Mouse (Mus musculus): ENCODE measurements around the gene Fhl3. TPM values are rescaled to one million over a fixed set of nuclear protein-coding genes. Genes with fewer than 3 reads are reported as not detected.

Fhl3 gene
- total RNA-seq, 2 experiments from 2014 or later: 1.4 to 2.2 TPM

DNA sequence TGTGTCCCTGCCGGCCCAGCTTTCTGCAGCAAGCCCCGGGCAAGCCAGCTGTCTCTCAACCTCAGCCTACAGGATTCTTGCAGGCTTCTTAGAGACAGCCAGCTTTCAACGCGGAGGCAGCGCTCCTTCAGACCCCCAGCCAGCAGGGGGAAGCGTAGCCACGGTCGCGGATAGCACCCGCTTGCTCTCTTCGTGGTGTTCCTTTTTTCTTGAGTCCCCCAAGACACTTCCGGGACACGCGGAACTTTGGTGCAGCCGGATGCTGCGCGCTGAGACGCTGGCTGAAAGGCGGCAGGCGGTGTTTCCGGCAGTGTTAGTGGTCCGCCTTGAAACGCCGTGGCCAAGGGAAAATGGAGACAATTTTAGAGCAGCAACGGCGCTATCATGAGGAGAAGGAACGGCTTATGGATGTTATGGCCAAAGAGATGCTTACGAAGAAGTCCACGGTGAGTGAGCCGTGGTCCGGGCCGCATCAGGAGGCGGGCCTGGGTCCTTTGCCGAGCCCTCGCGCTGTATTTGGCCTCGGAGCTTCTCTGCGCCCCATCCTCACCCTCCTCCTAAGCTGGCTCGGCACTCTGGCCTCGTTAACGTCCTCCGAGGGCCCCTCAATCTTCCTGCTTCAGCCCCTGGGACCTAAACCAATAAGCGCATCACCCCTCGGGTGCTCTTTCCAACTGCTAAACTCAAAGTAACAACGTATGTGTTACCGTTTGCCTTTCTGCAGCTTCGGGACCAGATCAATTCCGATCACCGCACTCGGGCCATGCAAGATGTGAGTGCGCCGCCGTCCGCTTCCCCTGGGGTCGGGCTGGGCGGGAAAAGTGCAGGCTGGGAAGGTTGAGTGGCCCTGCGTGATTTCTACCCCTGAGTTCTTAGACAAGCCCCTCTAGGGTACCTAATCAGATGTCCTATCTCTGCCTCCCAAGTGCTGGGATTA is 14.3 kb downstream of the Fhl3 start, which contains the start of gene Sf3a3:
Sf3a3 (plus strand) TSS at position 232 of the 937 bp plus-strand sequence.
- Histone ChIP-seq H3K27ac (peak within 1 kb of the TSS; percentile 76), H3K4me3 (peak within 1 kb of the TSS; percentile 93)
- TF ChIP-seq CTCF (IDR thresholded peaks at IDR 0.05): peak; percentile 77
- peak; percentile 95 to 96 for DNase-seq (ENCODE audit: extremely low spot score in 1 of 2, low spot score in 2 of 2)
- intact Hi-C loops (cut with DNase I): loop anchor here (1.0 kb wide), 1 partner anchor 87 kb away; the partner anchor contains the start of gene Mtf1

GRCm38 (mm10) chr4:124719101-124719500 is 18.6 kb downstream of the Fhl3 start:
- H3K4me3 ChIP-seq: no peak overlapping the region
- TF ChIP-seq CTCF (IDR thresholded peaks at IDR 0.05): no peak
- intact Hi-C loops (cut with DNase I): no loop called here
- no peak for DNase-seq (ENCODE audit: extremely low spot score in 1 of 2, low spot score in 2 of 2)
- H3K27ac ChIP-seq: no peak overlapping the region

DNA sequence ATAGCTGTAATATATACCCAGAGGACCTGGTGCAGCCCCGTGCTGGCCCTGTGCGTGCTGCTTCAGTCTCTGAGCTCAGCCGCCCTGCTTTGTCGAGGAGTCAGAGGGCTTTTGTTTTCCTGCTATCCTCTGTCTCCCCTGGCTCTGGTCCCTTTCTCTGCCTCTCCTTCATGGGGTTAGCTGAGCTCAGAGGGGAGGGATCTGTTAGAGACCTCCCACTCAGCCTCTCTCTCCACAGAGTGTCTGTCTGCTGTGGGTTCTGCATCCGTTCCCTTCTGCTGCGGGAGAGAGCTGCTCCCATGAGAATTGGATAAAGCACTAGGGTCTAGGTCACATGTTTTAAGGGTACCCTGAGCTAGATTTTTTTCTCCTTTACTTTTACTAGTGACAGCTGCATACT is 25.6 kb downstream of the Fhl3 start:
- DNase-seq (ENCODE audit: extremely low spot score in 1 of 2, low spot score in 2 of 2): no peak
- TF ChIP-seq CTCF (IDR thresholded peaks at IDR 0.05): no peak
- intact Hi-C loops (cut with DNase I): loop anchor here (5.0 kb wide), 1 partner anchor 71 kb away; no protein-coding TSS in a partner anchor
- no peak overlapping the region for H3K27ac ChIP-seq
- no peak overlapping the region for H3K4me3 ChIP-seq

DNA sequence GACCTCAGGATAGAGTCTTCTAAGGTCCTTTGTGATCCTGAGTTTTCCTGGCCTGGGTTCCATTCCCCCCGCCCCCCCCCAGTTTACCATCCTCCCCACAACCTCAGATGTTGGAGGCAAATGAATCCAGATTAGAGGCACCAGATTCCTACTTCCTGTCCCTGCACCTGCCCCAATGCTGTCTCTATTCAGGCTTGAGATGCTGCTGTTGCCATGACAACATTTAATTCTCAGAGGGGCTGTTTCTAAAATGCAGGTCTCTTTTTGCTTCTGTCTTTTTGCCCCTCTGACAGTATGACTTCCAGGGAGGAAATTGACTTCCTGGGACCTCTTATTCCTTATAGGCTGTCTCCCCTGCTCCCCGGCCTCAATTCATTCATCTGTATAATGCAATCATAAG is 36.5 kb downstream of the Fhl3 start:
- intact Hi-C loops (cut with DNase I): no loop called here
- no peak overlapping the region for H3K4me3 ChIP-seq
- no peak for TF ChIP-seq CTCF (IDR thresholded peaks at IDR 0.05)
- H3K27ac ChIP-seq: no peak overlapping the region
- no peak for DNase-seq (ENCODE audit: extremely low spot score in 1 of 2, low spot score in 2 of 2)

DNA sequence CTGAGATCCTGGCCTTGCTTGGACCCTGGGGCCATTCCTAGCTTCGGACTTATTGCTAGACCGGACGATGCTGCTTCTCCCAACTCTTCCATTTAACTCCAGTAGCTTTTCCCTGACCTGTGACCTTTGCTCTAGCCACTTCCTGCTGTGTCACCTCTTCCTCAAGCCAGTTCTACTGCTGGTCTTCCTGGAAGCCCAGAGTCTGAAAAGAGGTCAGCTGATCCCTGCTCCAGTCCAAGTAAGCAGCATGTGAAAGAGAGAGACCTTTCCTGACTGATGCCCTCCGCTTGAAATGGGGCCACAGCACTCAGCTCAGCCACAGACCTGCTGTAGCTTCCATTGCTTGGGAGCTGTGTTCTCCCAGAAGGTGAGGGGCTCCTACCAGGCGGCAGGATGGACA is 37.0 kb downstream of the Fhl3 start:
- no peak overlapping the region for H3K4me3 ChIP-seq
- intact Hi-C loops (cut with DNase I): no loop called here
- H3K27ac ChIP-seq: no peak overlapping the region
- no peak for TF ChIP-seq CTCF (IDR thresholded peaks at IDR 0.05)
- DNase-seq (ENCODE audit: extremely low spot score in 1 of 2, low spot score in 2 of 2): no peak

DNA sequence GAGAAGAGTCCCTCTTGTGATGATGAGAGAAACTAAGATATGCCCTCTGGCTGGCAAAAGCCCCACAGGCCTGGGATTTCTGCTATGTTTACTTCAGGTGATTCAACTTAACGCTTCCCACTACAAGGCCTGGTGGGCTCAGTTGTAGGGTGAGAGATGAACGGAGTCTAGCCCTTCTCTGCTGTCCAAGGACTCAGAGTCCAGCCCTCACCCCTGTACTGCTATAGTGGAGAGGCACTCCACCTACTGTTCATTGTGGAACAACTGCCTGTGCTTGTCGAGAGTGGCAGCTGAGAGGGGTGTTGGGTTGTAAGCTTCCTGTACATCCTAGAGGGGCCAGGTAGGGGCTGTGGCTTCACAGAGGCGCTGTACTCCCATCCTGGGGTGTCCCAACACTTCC is 37.5 kb downstream of the Fhl3 start:
- H3K27ac ChIP-seq: no peak overlapping the region
- TF ChIP-seq CTCF (IDR thresholded peaks at IDR 0.05): peak; percentile 11; the same call in 1 of the 2 replicates
- no peak overlapping the region for H3K4me3 ChIP-seq
- DNase-seq (ENCODE audit: extremely low spot score in 1 of 2, low spot score in 2 of 2): no peak
- intact Hi-C loops (cut with DNase I): no loop called here

GRCm38 (mm10) chr4:124738783-124739182 is 38.3 kb downstream of the Fhl3 start:
- no peak for TF ChIP-seq CTCF (IDR thresholded peaks at IDR 0.05)
- intact Hi-C loops (cut with DNase I): no loop called here
- no peak overlapping the region for H3K4me3 ChIP-seq
- no peak for DNase-seq (ENCODE audit: extremely low spot score in 1 of 2, low spot score in 2 of 2)
- no peak overlapping the region for H3K27ac ChIP-seq

DNA sequence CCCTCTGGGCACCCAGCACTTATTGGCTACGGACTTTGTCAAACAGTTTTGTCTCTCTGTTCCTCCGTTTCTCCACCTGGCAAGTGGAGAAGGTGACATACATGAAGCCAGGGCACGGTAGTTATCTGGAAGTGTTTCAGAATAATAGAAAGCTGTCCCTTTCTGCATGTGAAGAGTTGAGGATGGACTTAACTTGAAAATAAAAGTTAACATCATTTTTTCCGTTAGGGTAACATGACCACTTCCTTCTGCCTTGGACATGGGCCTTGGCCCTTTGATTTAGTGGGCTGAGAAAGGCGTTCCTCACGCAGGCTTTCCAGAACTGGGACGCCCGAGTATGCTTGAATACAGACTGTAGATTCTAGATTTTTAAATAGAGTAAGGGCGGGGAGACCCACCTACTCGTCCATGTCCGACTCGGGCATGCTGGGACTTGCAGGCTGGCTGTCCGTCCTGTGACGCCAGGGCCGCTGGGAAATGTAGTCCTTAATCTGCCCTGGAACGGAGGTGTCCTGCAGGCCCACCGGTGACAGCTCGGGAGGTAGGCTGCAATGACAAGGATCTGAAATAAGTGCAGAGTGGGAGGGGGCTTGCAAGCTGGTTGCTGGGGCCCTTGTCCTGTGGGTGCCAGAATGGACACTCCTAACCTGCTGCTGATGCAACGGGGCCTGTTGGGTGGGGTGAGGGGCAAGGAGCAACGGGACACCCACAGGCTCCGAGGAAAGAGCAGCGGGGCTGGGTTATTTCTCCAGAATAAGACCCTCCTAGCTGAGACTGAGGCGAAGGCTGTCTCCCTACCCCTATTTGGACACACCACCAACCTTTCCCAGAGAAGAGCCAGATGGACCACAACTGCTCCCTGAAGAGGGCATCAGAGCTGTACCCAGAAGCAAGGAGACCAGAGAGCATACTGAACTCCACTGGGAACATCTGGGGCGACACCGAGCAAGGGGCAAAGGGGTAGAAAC is 41.2 kb downstream of the Fhl3 start, which contains the start of gene Inpp5b:
Inpp5b (plus strand) TSS at position 475 of the 968 bp plus-strand sequence.
- intact Hi-C loops (cut with DNase I): no loop called here
- peak within 1 kb of the TSS; percentile 87 for H3K4me3 ChIP-seq
- H3K27ac ChIP-seq: peak within 1 kb of the TSS; percentile 91
- peak; percentile 83 to 84 for DNase-seq (ENCODE audit: extremely low spot score in 1 of 2, low spot score in 2 of 2)
- no peak for TF ChIP-seq CTCF (IDR thresholded peaks at IDR 0.05)

DNA sequence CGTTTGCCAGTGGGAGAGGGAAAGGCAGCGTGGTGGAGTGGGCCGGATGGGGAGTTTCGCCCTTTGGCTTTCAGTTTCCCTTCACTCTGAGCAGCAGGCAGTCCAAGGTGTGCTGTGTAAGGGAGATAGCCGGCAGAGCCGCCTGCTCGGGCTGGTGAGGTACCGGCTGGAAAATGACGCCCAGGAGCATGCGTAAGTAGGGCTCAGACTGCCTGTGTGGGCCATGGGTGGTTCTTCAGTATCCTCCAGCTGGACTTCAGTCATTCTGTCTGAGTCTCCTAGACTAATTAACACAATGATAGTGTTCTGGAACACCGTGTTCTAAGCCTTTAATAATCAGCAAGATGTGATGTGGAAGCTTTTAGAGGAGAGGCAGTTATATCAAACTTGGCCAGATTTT is 42.3 kb downstream of the Fhl3 start:
- intact Hi-C loops (cut with DNase I): no loop called here

DNA sequence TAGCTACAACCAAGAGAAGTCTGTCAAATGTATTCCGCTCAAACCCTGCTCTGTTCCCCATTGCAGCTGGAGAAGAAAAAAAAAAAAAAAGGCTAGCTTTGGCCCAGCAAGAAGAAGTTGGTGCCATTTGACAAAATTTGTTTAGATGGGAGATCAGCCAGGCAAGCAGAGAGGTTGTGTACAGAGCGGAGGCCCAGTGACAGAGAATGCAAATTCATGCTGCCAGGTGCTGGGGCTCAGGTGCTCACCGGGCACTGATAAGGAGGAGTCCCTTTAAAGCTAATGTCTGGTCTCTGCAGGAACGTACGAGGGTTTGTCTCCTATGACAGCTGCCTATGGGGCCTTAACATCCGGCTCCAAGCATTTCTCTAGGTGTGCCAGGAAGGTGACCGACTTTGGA is 46.1 kb downstream of the Fhl3 start:
- intact Hi-C loops (cut with DNase I): no loop called here
- no peak for DNase-seq (ENCODE audit: extremely low spot score in 1 of 2, low spot score in 2 of 2)
- Histone ChIP-seq H3K4me3 (no peak overlapping the region), H3K27ac (no peak overlapping the region)
- TF ChIP-seq CTCF (IDR thresholded peaks at IDR 0.05): no peak

More for the DNA sequence above, 42.3 kb downstream of the Fhl3 start:
- TF ChIP-seq CTCF (IDR thresholded peaks at IDR 0.05): no peak
- peak overlapping the region; percentile 87 for H3K4me3 ChIP-seq
- no peak for DNase-seq (ENCODE audit: extremely low spot score in 1 of 2, low spot score in 2 of 2)
- no peak overlapping the region; the same call in 1 of the 2 replicates for H3K27ac ChIP-seq

- TF ChIP-seq CTCF (IDR thresholded peaks at IDR 0.05): no peak
- no peak overlapping the region for H3K27ac ChIP-seq
- DNase-seq (ENCODE audit: extremely low spot score in 1 of 2, low spot score in 2 of 2): no peak
- H3K4me3 ChIP-seq: no peak overlapping the region
- intact Hi-C loops (cut with DNase I): no loop called here
These were observed 47.4 kb downstream of the Fhl3 start for GRCm38 (mm10) chr4:124747851-124748250.

Data from left cerebral cortex, adult 2 months (tissue).